Mouse (Mus musculus): ENCODE results near the gene Mtss1l. TPM values are rescaled to one million over a fixed set of nuclear protein-coding genes. Genes with fewer than 3 reads are reported as not detected.
A peak's percentile ranks its signal among the peaks of the same experiment; 100 is the strongest.

Mtss1l gene
- polyA plus RNA-seq, 1 experiment from 2014 or later, result 9.2 TPM

GRCm38 (mm10) chr8:110750269-110750668 lies 29.0 kb downstream of the Mtss1l start:
- H3K9me3 ChIP-seq (replicated peaks; ENCODE audit: control insufficient read depth, low read length), result no peaks in the 10 kb centered on the region
- H3K27me3 ChIP-seq (ENCODE audit: control insufficient read depth, insufficient read depth, low read length), result no peaks in the 10 kb centered on the region
- H3K4me2 ChIP-seq, result no peak overlapping the region
- no peak for ATAC-seq (replicated peaks; ENCODE audit: insufficient number of reproducible peaks, low FRiP score, low TSS enrichment)
- H3K9ac ChIP-seq (ENCODE audit: low read depth, low read length), result no peak overlapping the region
- H3K4me1 ChIP-seq (ENCODE audit: control insufficient read depth, insufficient read depth, low read length), result peaks cover 4% of the 10 kb centered on the region; the same call in 1 of the 2 replicates
- no peak overlapping the region for H3K27ac ChIP-seq (ENCODE audit: low read depth, low read length)
- H3K36me3 ChIP-seq (ENCODE audit: control insufficient read depth, insufficient read depth, low read length), result no peaks in the 10 kb centered on the region
- no peak overlapping the region for H3K4me3 ChIP-seq (ENCODE audit: low read depth, low read length)
- 38% methylated on average over 13 of the region's 13 CpGs for WGBS (ENCODE audit: insufficient replicate concordance)

GRCm38 (mm10) chr8:110751490-110751889 lies 30.2 kb downstream of the Mtss1l start:
- no peak for ATAC-seq (replicated peaks; ENCODE audit: insufficient number of reproducible peaks, low FRiP score, low TSS enrichment)
- H3K9ac ChIP-seq (ENCODE audit: low read depth, low read length), result no peak overlapping the region
- H3K4me2 ChIP-seq, result no peak overlapping the region
- H3K36me3 ChIP-seq (ENCODE audit: control insufficient read depth, insufficient read depth, low read length), result no peaks in the 10 kb centered on the region
- H3K27ac ChIP-seq (ENCODE audit: low read depth, low read length), result no peak overlapping the region
- H3K27me3 ChIP-seq (ENCODE audit: control insufficient read depth, insufficient read depth, low read length), result no peaks in the 10 kb centered on the region
- H3K4me3 ChIP-seq (ENCODE audit: low read depth, low read length), result no peak overlapping the region
- H3K4me1 ChIP-seq (ENCODE audit: control insufficient read depth, insufficient read depth, low read length), result peaks cover 4% of the 10 kb centered on the region; the same call in 1 of the 2 replicates
- 76% methylated on average over 5 of the region's 5 CpGs for WGBS (ENCODE audit: insufficient replicate concordance)
- no peaks in the 10 kb centered on the region for H3K9me3 ChIP-seq (replicated peaks; ENCODE audit: control insufficient read depth, low read length)

- WGBS (ENCODE audit: insufficient replicate concordance), result 58% methylated on average over 4 of the region's 4 CpGs
- H3K27me3 ChIP-seq (ENCODE audit: control insufficient read depth, insufficient read depth, low read length), result no peaks in the 10 kb centered on the region
- no peaks in the 10 kb centered on the region for H3K36me3 ChIP-seq (ENCODE audit: control insufficient read depth, insufficient read depth, low read length)
- H3K9me3 ChIP-seq (replicated peaks; ENCODE audit: control insufficient read depth, low read length), result no peaks in the 10 kb centered on the region
- H3K9ac ChIP-seq (ENCODE audit: low read depth, low read length), result 0 out of 2 replicates have a peak overlapping the region, but pooled peaks have one; percentile 16
- no peak overlapping the region for H3K4me3 ChIP-seq (ENCODE audit: low read depth, low read length)
- H3K27ac ChIP-seq (ENCODE audit: low read depth, low read length), result no peak overlapping the region
- peaks cover 4% of the 10 kb centered on the region; the same call in 1 of the 2 replicates for H3K4me1 ChIP-seq (ENCODE audit: control insufficient read depth, insufficient read depth, low read length)
- peak; percentile 33; the same call in 1 of the 2 replicates for ATAC-seq (replicated peaks; ENCODE audit: insufficient number of reproducible peaks, low FRiP score, low TSS enrichment)
- H3K4me2 ChIP-seq, result no peak overlapping the region
Measured at GRCm38 (mm10) chr8:110754713-110755112, 33.4 kb downstream of the Mtss1l start.

GRCm38 (mm10) chr8:110755511-110756170 lies 34.4 kb downstream of the Mtss1l start:
- H3K9me3 ChIP-seq (replicated peaks; ENCODE audit: control insufficient read depth, low read length), result no peaks in the 10 kb centered on the region
- peaks cover 4% of the 10 kb centered on the region; the same call in 1 of the 2 replicates for H3K4me1 ChIP-seq (ENCODE audit: control insufficient read depth, insufficient read depth, low read length)
- no peak for ATAC-seq (replicated peaks; ENCODE audit: insufficient number of reproducible peaks, low FRiP score, low TSS enrichment)
- H3K4me2 ChIP-seq, result no peak overlapping the region
- no peaks in the 10 kb centered on the region for H3K36me3 ChIP-seq (ENCODE audit: control insufficient read depth, insufficient read depth, low read length)
- 50% methylated on average over 15 of the region's 15 CpGs for WGBS (ENCODE audit: insufficient replicate concordance)
- no peak overlapping the region for H3K4me3 ChIP-seq (ENCODE audit: low read depth, low read length)
- no peak overlapping the region for H3K9ac ChIP-seq (ENCODE audit: low read depth, low read length)
- H3K27me3 ChIP-seq (ENCODE audit: control insufficient read depth, insufficient read depth, low read length), result no peaks in the 10 kb centered on the region
- no peak overlapping the region for H3K27ac ChIP-seq (ENCODE audit: low read depth, low read length)

GRCm38 (mm10) chr8:110756196-110756595 lies 34.9 kb downstream of the Mtss1l start:
- Histone ChIP-seq H3K4me2 (no peak overlapping the region), H3K4me3 (ENCODE audit: low read depth, low read length) (no peak overlapping the region), H3K36me3 (ENCODE audit: control insufficient read depth, insufficient read depth, low read length) (no peaks in the 10 kb centered on the region), H3K4me1 (ENCODE audit: control insufficient read depth, insufficient read depth, low read length) (peaks cover 4% of the 10 kb centered on the region; the same call in 1 of the 2 replicates), H3K27ac (ENCODE audit: low read depth, low read length) (no peak overlapping the region), H3K9ac (ENCODE audit: low read depth, low read length) (no peak overlapping the region), H3K27me3 (ENCODE audit: control insufficient read depth, insufficient read depth, low read length) (no peaks in the 10 kb centered on the region), H3K9me3 (replicated peaks; ENCODE audit: control insufficient read depth, low read length) (no peaks in the 10 kb centered on the region)
- 73% methylated on average over 5 of the region's 5 CpGs for WGBS (ENCODE audit: insufficient replicate concordance)
- ATAC-seq (replicated peaks; ENCODE audit: insufficient number of reproducible peaks, low FRiP score, low TSS enrichment), result no peak

- Histone ChIP-seq H3K36me3 (ENCODE audit: control insufficient read depth, insufficient read depth, low read length) (no peaks in the 10 kb centered on the region), H3K27ac (ENCODE audit: low read depth, low read length) (no peak overlapping the region), H3K4me3 (ENCODE audit: low read depth, low read length) (no peak overlapping the region), H3K9ac (ENCODE audit: low read depth, low read length) (no peak overlapping the region), H3K9me3 (replicated peaks; ENCODE audit: control insufficient read depth, low read length) (no peaks in the 10 kb centered on the region), H3K4me1 (ENCODE audit: control insufficient read depth, insufficient read depth, low read length) (no peaks in the 10 kb centered on the region), H3K4me2 (no peak overlapping the region), H3K27me3 (ENCODE audit: control insufficient read depth, insufficient read depth, low read length) (no peaks in the 10 kb centered on the region)
- WGBS (ENCODE audit: insufficient replicate concordance), result 56% methylated on average over 7 of the region's 7 CpGs
- no peak for ATAC-seq (replicated peaks; ENCODE audit: insufficient number of reproducible peaks, low FRiP score, low TSS enrichment)
Measured at GRCm38 (mm10) chr8:110760280-110760940, 39.1 kb downstream of the Mtss1l start.

GRCm38 (mm10) chr8:110761185-110761584 lies 39.9 kb downstream of the Mtss1l start:
- ATAC-seq (replicated peaks; ENCODE audit: insufficient number of reproducible peaks, low FRiP score, low TSS enrichment), result no peak
- Histone ChIP-seq H3K27ac (ENCODE audit: low read depth, low read length) (no peak overlapping the region), H3K4me2 (no peak overlapping the region), H3K27me3 (ENCODE audit: control insufficient read depth, insufficient read depth, low read length) (no peaks in the 10 kb centered on the region), H3K36me3 (ENCODE audit: control insufficient read depth, insufficient read depth, low read length) (no peaks in the 10 kb centered on the region), H3K4me1 (ENCODE audit: control insufficient read depth, insufficient read depth, low read length) (no peaks in the 10 kb centered on the region), H3K9me3 (replicated peaks; ENCODE audit: control insufficient read depth, low read length) (no peaks in the 10 kb centered on the region), H3K4me3 (ENCODE audit: low read depth, low read length) (no peak overlapping the region), H3K9ac (ENCODE audit: low read depth, low read length) (no peak overlapping the region)
- 40% methylated on average over 5 of the region's 5 CpGs for WGBS (ENCODE audit: insufficient replicate concordance)

GRCm38 (mm10) chr8:110761988-110762387 lies 40.7 kb downstream of the Mtss1l start:
- ATAC-seq (replicated peaks; ENCODE audit: insufficient number of reproducible peaks, low FRiP score, low TSS enrichment), result no peak
- Histone ChIP-seq H3K9me3 (replicated peaks; ENCODE audit: control insufficient read depth, low read length) (no peaks in the 10 kb centered on the region), H3K27ac (ENCODE audit: low read depth, low read length) (no peak overlapping the region), H3K4me2 (no peak overlapping the region), H3K27me3 (ENCODE audit: control insufficient read depth, insufficient read depth, low read length) (no peaks in the 10 kb centered on the region), H3K36me3 (ENCODE audit: control insufficient read depth, insufficient read depth, low read length) (no peaks in the 10 kb centered on the region), H3K4me1 (ENCODE audit: control insufficient read depth, insufficient read depth, low read length) (no peaks in the 10 kb centered on the region), H3K4me3 (ENCODE audit: low read depth, low read length) (no peak overlapping the region), H3K9ac (ENCODE audit: low read depth, low read length) (no peak overlapping the region)
- WGBS (ENCODE audit: insufficient replicate concordance), result 63% methylated on average over 6 of the region's 6 CpGs

Measured in heart, embryonic 11.5 days (tissue).